Mouse (Mus musculus) forebrain, embryonic 14.5 days (tissue): ENCODE data around the gene 4933403O08Rik. TPM values are rescaled to one million over a fixed set of nuclear protein-coding genes. Genes with fewer than 3 reads are reported as not detected.

Experiments used
- ATAC-seq: fragments of 200-750 bp; cut with Nextera tagmentation; 2 replicates; pipeline ENCODE4 v1.8.0; 2017; ENCODE audit warnings: mild to moderate bottlenecking, moderate library complexity
- DNase-seq: peaks from one replicate; pipeline ENCODE4 v3.0.0-alpha.2; 2015; ENCODE audit warnings: low spot score
- H3K27ac ChIP-seq: fragments of 300-500 bp; sonication (generic); 2 replicates; pipeline ENCODE4 v1.5.1; 2014; ENCODE audit warnings: low read depth, mild to moderate bottlenecking, control low read depth, low read length, moderate library complexity
- H3K27me3 ChIP-seq: fragments of 300-500 bp; sonication (generic); replicated peaks from 2 replicates; pipeline ENCODE4 v1.6.1; 2014; ENCODE audit warnings: low read length, control low read depth, mixed read lengths; ENCODE audit not compliant: control insufficient read depth, insufficient read depth
- H3K36me3 ChIP-seq: fragments of 300-500 bp; sonication (generic); 2 replicates; pipeline ENCODE4 v1.6.1; 2014; ENCODE audit warnings: low read length, control low read depth; ENCODE audit not compliant: control insufficient read depth, insufficient read depth
- H3K4me1 ChIP-seq: fragments of 300-500 bp; sonication (generic); 2 replicates; pipeline ENCODE4 v1.6.1; 2014; ENCODE audit warnings: antibody characterized with exemption, low read length, control low read depth; ENCODE audit not compliant: control insufficient read depth, insufficient read depth
- H3K4me2 ChIP-seq: fragments of 300-500 bp; sonication (generic); 2 replicates; pipeline ENCODE4 v1.6.1; 2014; ENCODE audit warnings: mild to moderate bottlenecking, control low read depth, low read length
- H3K4me3 ChIP-seq: fragments of 300-500 bp; sonication (generic); 2 replicates; pipeline ENCODE4 v1.5.1; 2014; ENCODE audit warnings: low read depth, low read length, control low read depth
- H3K9ac ChIP-seq: fragments of 300-500 bp; sonication (generic); 2 replicates; pipeline ENCODE4 v1.6.1; 2014; ENCODE audit warnings: mild to moderate bottlenecking, low read length, control low read depth, moderate library complexity
- H3K9me3 ChIP-seq: fragments of 300-500 bp; sonication (generic); replicated peaks from 2 replicates; pipeline ENCODE4 v1.6.1; 2016; ENCODE audit warnings: low read length, control low read depth, mixed read lengths; ENCODE audit not compliant: control insufficient read depth
- whole genome bisulfite sequencing: fragments of 180-500 bp; shearing (Covaris S2); extraction: QIAGEN DNeasy Blood & Tissue Kit; methylation state at CpG from one replicate; pipeline ENCODE4 v1.1.7; 2014; 5-methylcytosine and 5-hydroxymethylcytosine counted together
- polyA plus RNA-seq: library from polyadenylated mRNA; unstranded; fragments of >200 nt; fragmentation: Nextera tagmentation; extraction: Ambion mirVana; gene quantifications from 2 replicates; pipeline ENCODE4 v1.2.1, GENCODE M21; 2014

4933403O08Rik gene
- 0.11 TPM in 1 of 2 replicates, not detected in the other for polyA plus RNA-seq

GRCm38 (mm10) chrX:112238749-112239148 is at the start of gene 4933403O08Rik:
TSS of gene 4933403O08Rik (plus strand) at chrX:112239049.
- Histone ChIP-seq H3K36me3 (no peaks in the 10 kb centered on the region), H3K27me3 (no peaks in the 10 kb centered on the region), H3K9ac (no peak within 1 kb of the TSS), H3K4me1 (no peaks in the 10 kb centered on the region), H3K4me3 (no peak within 1 kb of the TSS), H3K9me3 (no peaks in the 10 kb centered on the region), H3K27ac (no peak within 1 kb of the TSS), H3K4me2 (no peak within 1 kb of the TSS)
- DNase-seq (no peak), ATAC-seq (no peak)
- 94% methylated on average over 3 of the region's 3 CpGs for WGBS

- ATAC-seq = no peak
- Histone ChIP-seq H3K27me3 (no peaks in the 10 kb centered on the region), H3K4me2 (no peak overlapping the region), H3K4me1 (no peaks in the 10 kb centered on the region), H3K9me3 (no peaks in the 10 kb centered on the region), H3K9ac (no peak overlapping the region), H3K36me3 (no peaks in the 10 kb centered on the region), H3K27ac (no peak overlapping the region), H3K4me3 (no peak overlapping the region)
- WGBS = 78% methylated on average over 1 of the region's 1 CpGs
- no peak for DNase-seq
Observed at GRCm38 (mm10) chrX:112242916-112243315, 4.1 kb downstream of the 4933403O08Rik start.

GRCm38 (mm10) chrX:112255513-112255912 is 16.7 kb downstream of the 4933403O08Rik start:
- ATAC-seq = no peak
- H3K9me3 ChIP-seq = no peaks in the 10 kb centered on the region
- no peaks in the 10 kb centered on the region for H3K4me1 ChIP-seq
- DNase-seq = no peak
- H3K9ac ChIP-seq = no peak overlapping the region
- H3K27ac ChIP-seq = no peak overlapping the region
- H3K36me3 ChIP-seq = no peaks in the 10 kb centered on the region
- H3K4me3 ChIP-seq = no peak overlapping the region
- no peak overlapping the region for H3K4me2 ChIP-seq
- WGBS = 87% methylated on average over 2 of the region's 2 CpGs
- H3K27me3 ChIP-seq = no peaks in the 10 kb centered on the region

- H3K4me1 ChIP-seq = no peaks in the 10 kb centered on the region
- no peak for ATAC-seq
- no peak for DNase-seq
- 86% methylated on average over 1 of the region's 1 CpGs for WGBS
- no peak overlapping the region for H3K4me3 ChIP-seq
- no peak overlapping the region for H3K27ac ChIP-seq
- H3K4me2 ChIP-seq = no peak overlapping the region
- no peaks in the 10 kb centered on the region for H3K27me3 ChIP-seq
- H3K9ac ChIP-seq = no peak overlapping the region
- H3K36me3 ChIP-seq = no peaks in the 10 kb centered on the region
- H3K9me3 ChIP-seq = no peaks in the 10 kb centered on the region
Observed at GRCm38 (mm10) chrX:112273550-112273949, 34.7 kb downstream of the 4933403O08Rik start.

Other genes starting within 250 kb of the 4933403O08Rik start
- 1.1 and 1.4 TPM in 2 replicates for gene Tex16, start 228.0 kb upstream of the 4933403O08Rik start, polyA plus RNA-seq
- gene Apool, start 72.3 kb downstream of the 4933403O08Rik start, polyA plus RNA-seq = 25.9 and 32.2 TPM in 2 replicates
- gene Satl1, start 167.7 kb downstream of the 4933403O08Rik start, polyA plus RNA-seq = not detected in 2 replicates